Mouse (Mus musculus) limb, embryonic 14.5 days (tissue): ENCODE measurements around the gene Senp1. TPM values are rescaled to one million over a fixed set of nuclear protein-coding genes. Genes with fewer than 3 reads are reported as not detected.

Experiments used
- ATAC-seq: fragments of 200-750 bp; cut with Nextera tagmentation; 2 replicates; pipeline ENCODE4 v1.8.0; 2017; ENCODE audit warnings: low read depth, moderate number of reproducible peaks, moderate TSS enrichment; ENCODE audit not compliant: low FRiP score
- DNase-seq: peaks from one replicate; pipeline ENCODE4 v3.0.0-alpha.2; 2015; ENCODE audit warnings: low spot score
- H3K27ac ChIP-seq: fragments of 300-500 bp; sonication (generic); replicated peaks from 2 replicates; pipeline ENCODE4 v1.5.1; 2014; ENCODE audit warnings: low read depth, mild to moderate bottlenecking, low read length, moderate library complexity, mixed read lengths
- H3K27me3 ChIP-seq: fragments of 300-500 bp; sonication (generic); 2 replicates; pipeline ENCODE4 v1.6.1; 2014; ENCODE audit warnings: low read length, mixed read lengths; ENCODE audit not compliant: control insufficient read depth, insufficient read depth
- H3K36me3 ChIP-seq: fragments of 300-500 bp; sonication (generic); 2 replicates; pipeline ENCODE4 v1.6.1; 2014; ENCODE audit warnings: mild to moderate bottlenecking, low read length, moderate library complexity, mixed read lengths; ENCODE audit not compliant: control insufficient read depth, insufficient read depth
- H3K4me1 ChIP-seq: fragments of 300-500 bp; sonication (generic); 2 replicates; pipeline ENCODE4 v1.6.1; 2014; ENCODE audit warnings: antibody characterized with exemption, low read length, mixed read lengths; ENCODE audit not compliant: control insufficient read depth, insufficient read depth
- H3K4me2 ChIP-seq: fragments of 300-500 bp; sonication (generic); replicated peaks from 2 replicates; pipeline ENCODE4 v1.6.1; 2014; ENCODE audit warnings: low read depth, mild to moderate bottlenecking, low read length, moderate library complexity; ENCODE audit not compliant: severe bottlenecking
- H3K4me3 ChIP-seq: fragments of 300-500 bp; sonication (generic); replicated peaks from 2 replicates; pipeline ENCODE4 v1.5.1; 2014; ENCODE audit warnings: low read length
- H3K9ac ChIP-seq: fragments of 300-500 bp; sonication (generic); 2 replicates; pipeline ENCODE4 v1.6.1; 2014; ENCODE audit warnings: mild to moderate bottlenecking, low read depth, low read length, moderate library complexity; ENCODE audit not compliant: severe bottlenecking
- H3K9me3 ChIP-seq: fragments of 300-500 bp; sonication (generic); 2 replicates; pipeline ENCODE4 v1.6.1; 2016; ENCODE audit warnings: low read length; ENCODE audit not compliant: control insufficient read depth
- POLR2A ChIP-seq: fragments of 200-500 bp; IDR thresholded peaks from 2 replicates; pipeline ENCODE4 v1.8.0; 2012; ENCODE audit warnings: inconsistent platforms, mild to moderate bottlenecking, moderate library complexity, borderline replicate concordance; ENCODE audit not compliant: insufficient read depth, insufficient read length; ENCODE audit errors: extremely low read depth
- WGBS: fragments of 180-500 bp; shearing (Covaris S2); extraction: QIAGEN DNeasy Blood & Tissue Kit; methylation state at CpG from one replicate; pipeline ENCODE4 v1.1.7; 2014; 5-methylcytosine and 5-hydroxymethylcytosine counted together
- polyA plus RNA-seq, 2 experiments: library from polyadenylated mRNA; depleted of rRNA in 1 of 2; stranded (reverse) in 1 of 2; unstranded in 1 of 2; fragments of >200 nt; fragmentation: Nextera tagmentation in 1 of 2; extraction: Ambion mirVana in 1 of 2; gene quantifications; 2 replicates each; pipeline versions ENCODE4 v1.2.1 to v1.2.3; 2012 to 2014

Senp1 gene
- polyA plus RNA-seq (2012; rRNA removed) (30.5 and 33.5 TPM in 2 replicates), polyA plus RNA-seq (2014; fragmentation: Nextera tagmentation; extraction: Ambion mirVana) (32.5 and 34.4 TPM in 2 replicates)

- DNase-seq (peak; percentile 89), ATAC-seq (peak; percentile 95)
- Histone ChIP-seq H3K27me3 (no peaks in the 10 kb centered on the region), H3K36me3 (0 out of 2 replicates have a peak, but pooled peaks cover 5% of the 10 kb centered on the region), H3K4me2 (peak within 1 kb of the TSS; percentile 70), H3K27ac (peak within 1 kb of the TSS; percentile 92), H3K9me3 (no peaks in the 10 kb centered on the region), H3K9ac (peak within 1 kb of the TSS; percentile 92), H3K4me1 (peaks cover 8% of the 10 kb centered on the region; the same call in 1 of the 2 replicates), H3K4me3 (peak within 1 kb of the TSS; percentile 99)
- no peak for TF ChIP-seq POLR2A
- WGBS: under 1% methylated on average over 58 of the region's 58 CpGs
Measured at GRCm38 (mm10) chr15:98093121-98094011, at the start of gene Senp1. Senp1 (minus strand) TSS chr15:98093744.

- H3K27me3 ChIP-seq: no peaks in the 10 kb centered on the region
- H3K4me1 ChIP-seq: 0 out of 2 replicates have a peak, but pooled peaks cover 3% of the 10 kb centered on the region
- H3K9ac ChIP-seq: no peak overlapping the region
- no peak overlapping the region for H3K4me3 ChIP-seq
- no peaks in the 10 kb centered on the region for H3K9me3 ChIP-seq
- H3K27ac ChIP-seq: no peak overlapping the region
- H3K4me2 ChIP-seq: no peak overlapping the region
- ATAC-seq (no peak), DNase-seq (no peak)
- no peak for TF ChIP-seq POLR2A
- WGBS: 84% methylated on average over 10 of the region's 10 CpGs
- H3K36me3 ChIP-seq: peaks cover 43% of the 10 kb centered on the region
Measured at GRCm38 (mm10) chr15:98142515-98142914, 49.0 kb upstream of the Senp1 start.

- no peak for ATAC-seq
- no peak for TF ChIP-seq POLR2A
- no peak overlapping the region for H3K9ac ChIP-seq
- H3K4me1 ChIP-seq: 0 out of 2 replicates have a peak, but pooled peaks cover under 1% of the 10 kb centered on the region
- DNase-seq: no peak
- WGBS: 95% methylated on average over 5 of the region's 5 CpGs
- no peaks in the 10 kb centered on the region for H3K9me3 ChIP-seq
- no peak overlapping the region for H3K4me3 ChIP-seq
- no peak overlapping the region for H3K27ac ChIP-seq
- H3K27me3 ChIP-seq: no peaks in the 10 kb centered on the region
- no peak overlapping the region for H3K4me2 ChIP-seq
- H3K36me3 ChIP-seq: peaks cover 60% of the 10 kb centered on the region
Measured at GRCm38 (mm10) chr15:98140809-98141208, 47.3 kb upstream of the Senp1 start.

GRCm38 (mm10) chr15:98139763-98140162, 46.2 kb upstream of the Senp1 start:
- Histone ChIP-seq H3K36me3 (peaks cover 70% of the 10 kb centered on the region), H3K9ac (no peak overlapping the region), H3K4me1 (no peaks in the 10 kb centered on the region), H3K27ac (no peak overlapping the region), H3K9me3 (no peaks in the 10 kb centered on the region), H3K4me2 (no peak overlapping the region), H3K4me3 (no peak overlapping the region), H3K27me3 (no peaks in the 10 kb centered on the region)
- WGBS: 52% methylated on average over 7 of the region's 7 CpGs
- no peak for DNase-seq
- ATAC-seq: no peak
- no peak for TF ChIP-seq POLR2A

GRCm38 (mm10) chr15:98136871-98137270, 43.3 kb upstream of the Senp1 start:
- H3K4me1 ChIP-seq: no peaks in the 10 kb centered on the region
- no peak for ATAC-seq
- no peaks in the 10 kb centered on the region for H3K9me3 ChIP-seq
- H3K4me3 ChIP-seq: no peak overlapping the region
- WGBS: 94% methylated on average over 9 of the region's 9 CpGs
- H3K4me2 ChIP-seq: no peak overlapping the region
- H3K9ac ChIP-seq: no peak overlapping the region
- DNase-seq: no peak
- no peak for TF ChIP-seq POLR2A
- no peaks in the 10 kb centered on the region for H3K27me3 ChIP-seq
- peaks cover 90% of the 10 kb centered on the region for H3K36me3 ChIP-seq
- no peak overlapping the region for H3K27ac ChIP-seq
